Mouse (Mus musculus) erythroblast, adult 5-6 weeks (primary cell): ENCODE data around the gene Gje1. TPM values are rescaled to one million over a fixed set of nuclear protein-coding genes. Genes with fewer than 3 reads are reported as not detected.

ENCODE experiments used
- ATAC-seq: replicated peaks from 2 replicates; pipeline ENCODE4 v1.8.0; 2016; ENCODE audit warnings: moderate number of reproducible peaks, mild to moderate bottlenecking, moderate TSS enrichment, inconsistent platforms; ENCODE audit not compliant: poor library complexity, low FRiP score, severe bottlenecking
- total RNA-seq, 2 experiments: library from RNA; stranded (forward) in 1 of 2; stranded (reverse) in 1 of 2; fragments of 150-400 nt in 1 of 2; fragments of 200-764, 138-1000 nt in 1 of 2; gene quantifications; 2 replicates each; pipeline versions ENCODE4 v1.2.3 to v1.2.4; 2015 to 2017; ENCODE audit warnings: low replicate concordance in 2 of 2

Gene Gje1
- total RNA-seq (2015; ENCODE audit: low replicate concordance) = not detected in 2 replicates
- total RNA-seq (2017; ENCODE audit: low replicate concordance) = not detected in 2 replicates

GRCm38 (mm10) chr10:14718114-14718513 is at the start of gene Gje1:
Gene Gje1, minus strand, starts transcription at chr10:14718214.
- no peak for ATAC-seq

- no peak for ATAC-seq
Measured at GRCm38 (mm10) chr10:14760618-14761017, 42.6 kb upstream of the Gje1 start.

- ATAC-seq = no peak
Measured at GRCm38 (mm10) chr10:14759665-14760558, 41.9 kb upstream of the Gje1 start.

DNA sequence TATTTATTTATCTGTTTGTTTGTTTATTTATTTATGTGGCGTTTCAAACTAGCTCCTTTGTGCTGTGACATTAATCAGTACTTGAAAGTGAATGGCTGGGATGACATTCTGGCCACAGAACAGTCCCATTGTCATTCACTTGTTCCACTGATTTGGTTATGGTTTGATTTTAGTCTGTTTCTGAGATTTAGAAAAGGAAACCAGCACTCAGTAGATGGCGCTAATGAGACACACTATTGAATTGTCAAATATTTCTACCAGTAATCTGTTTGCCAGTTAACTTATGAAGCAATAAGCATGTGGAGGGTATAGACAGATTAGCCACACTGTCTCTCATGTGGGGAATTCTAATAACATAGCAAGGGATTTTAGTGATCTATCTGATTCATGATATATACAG is 16.3 kb upstream of the Gje1 start:
- no peak for ATAC-seq

GRCm38 (mm10) chr10:14725671-14726070 is 7.7 kb upstream of the Gje1 start:
- no peak for ATAC-seq

- ATAC-seq = peak; percentile 99
Measured at GRCm38 (mm10) chr10:14705072-14706066, 12.6 kb downstream of the Gje1 start, which contains the start of the genes Vta1 and Nmbr. Gene Vta1, minus strand, starts transcription at chr10:14705560. Gene Nmbr, plus strand, starts transcription at chr10:14705591.

DNA sequence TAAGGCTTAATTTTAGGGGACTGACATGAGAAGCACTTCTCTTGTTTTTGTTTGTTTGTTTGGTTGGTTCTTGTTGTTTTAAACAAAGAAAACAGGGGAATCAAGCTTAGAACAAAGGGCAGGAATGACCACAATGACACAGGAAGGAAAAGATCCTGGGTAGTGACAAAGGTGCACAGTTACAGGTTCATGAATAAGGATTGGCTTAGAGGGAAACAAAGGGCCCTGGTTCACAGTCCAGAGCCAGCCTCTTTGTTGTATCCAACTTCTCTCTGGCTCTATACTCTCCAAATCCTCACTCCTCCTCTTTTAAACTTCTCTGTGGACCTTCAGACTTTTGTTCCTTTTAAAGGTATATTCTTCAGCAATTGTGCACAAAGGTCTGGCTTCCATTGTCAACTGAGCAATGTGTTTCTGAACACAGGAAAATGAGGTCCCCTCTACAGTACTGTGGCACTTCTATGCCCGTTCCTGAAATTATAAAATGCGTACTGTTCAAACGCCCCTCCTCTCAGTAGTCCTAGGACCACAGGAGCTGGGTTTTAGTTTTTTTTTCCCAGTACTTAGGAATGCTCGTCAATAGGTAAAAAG is 14.1 kb downstream of the Gje1 start:
- no peak for ATAC-seq

GRCm38 (mm10) chr10:14703239-14703638 is 14.8 kb downstream of the Gje1 start:
- no peak for ATAC-seq

GRCm38 (mm10) chr10:14690349-14690748 is 27.7 kb downstream of the Gje1 start:
- ATAC-seq = no peak

DNA sequence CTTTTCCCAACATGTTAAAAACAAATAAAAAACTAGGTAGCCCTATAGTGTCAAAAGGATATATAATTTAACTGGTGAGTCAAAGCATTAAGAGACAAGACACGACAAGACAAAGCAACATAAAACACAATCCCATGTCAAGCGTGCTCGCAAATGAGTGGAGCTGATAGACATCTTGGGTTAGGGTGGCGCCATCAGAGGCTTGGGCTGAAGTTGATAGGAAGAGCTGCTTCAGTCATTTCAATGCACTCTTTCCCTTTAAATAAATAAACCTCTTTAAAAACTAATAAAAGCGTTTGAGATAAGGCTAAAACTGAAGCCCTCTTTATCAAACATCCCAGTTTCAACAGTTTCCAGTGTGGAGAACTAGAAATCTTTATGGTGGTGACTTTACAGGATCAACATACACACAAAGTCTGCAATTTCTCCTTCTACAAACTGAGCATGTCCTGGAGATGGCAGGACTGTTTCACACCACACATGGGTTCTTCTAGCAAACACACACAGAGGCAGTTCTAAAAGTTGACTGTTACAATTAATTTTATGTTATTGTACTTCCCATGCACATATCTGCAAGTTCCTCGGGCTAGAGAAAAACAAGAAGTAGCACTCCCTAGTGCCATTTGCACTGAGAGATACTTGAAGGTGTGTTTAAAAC is 29.1 kb downstream of the Gje1 start:
- ATAC-seq = no peak

DNA sequence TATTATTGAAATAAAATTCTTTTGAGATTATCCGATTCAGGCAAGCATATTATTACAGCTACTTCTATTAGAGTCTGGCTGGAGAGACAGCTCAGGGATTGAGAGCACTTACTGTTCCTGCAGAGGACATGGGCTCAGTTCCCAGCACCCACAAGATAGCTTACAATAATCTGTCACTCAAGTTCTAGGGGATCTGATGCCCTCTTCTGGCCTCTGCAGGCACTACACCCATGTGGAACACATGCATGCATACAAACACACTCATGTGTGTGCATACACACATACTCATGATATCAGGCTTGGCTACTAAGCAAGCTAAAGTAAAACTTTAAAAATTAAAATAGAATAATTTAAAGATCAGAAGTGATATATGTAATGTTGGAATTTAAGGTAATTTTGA is 32.4 kb downstream of the Gje1 start:
- no peak for ATAC-seq

GRCm38 (mm10) chr10:14666147-14666546 is 51.9 kb downstream of the Gje1 start:
- ATAC-seq = no peak

Other genes with a start within 250 kb of the Gje1 start
- gene Adgrg6, start 172.6 kb downstream of the Gje1 start, total RNA-seq (2015; ENCODE audit: low replicate concordance) = 1.3 and 1.5 TPM in 2 replicates
- not detected in 2 replicates for gene Adgrg6, start 172.6 kb downstream of the Gje1 start, total RNA-seq (2017; ENCODE audit: low replicate concordance)
- gene Vta1, start 12.7 kb downstream of the Gje1 start, total RNA-seq (2015; ENCODE audit: low replicate concordance) = 25.3 and 32.1 TPM in 2 replicates
- 20.6 and 29.3 TPM in 2 replicates for gene Vta1, start 12.7 kb downstream of the Gje1 start, total RNA-seq (2017; ENCODE audit: low replicate concordance)
- not detected in 2 replicates for gene Nmbr, start 12.6 kb downstream of the Gje1 start, total RNA-seq (2015; ENCODE audit: low replicate concordance)
- 0.60 and 3.1 TPM in 2 replicates for gene Nmbr, start 12.6 kb downstream of the Gje1 start, total RNA-seq (2017; ENCODE audit: low replicate concordance)